Mouse (Mus musculus) embryonic facial prominence, embryonic 12.5 days (tissue): Measurements from ENCODE around the gene Mier2. TPM values are rescaled to one million over a fixed set of nuclear protein-coding genes. Genes with fewer than 3 reads are reported as not detected.

Experiments
- ATAC-seq: fragments of 200-750 bp; cut with Nextera tagmentation; 2 replicates; pipeline ENCODE4 v1.8.0; 2017; ENCODE audit not compliant: insufficient number of reproducible peaks, insufficient read depth, low FRiP score, low TSS enrichment
- H3K27ac ChIP-seq: fragments of 300-500 bp; sonication (generic); 2 replicates; pipeline ENCODE4 v1.5.1; 2016; ENCODE audit warnings: mild to moderate bottlenecking
- H3K27me3 ChIP-seq: fragments of 300-500 bp; sonication (generic); 2 replicates; pipeline ENCODE4 v1.6.1; 2016; ENCODE audit warnings: mild to moderate bottlenecking, moderate library complexity
- H3K36me3 ChIP-seq: fragments of 300-500 bp; sonication (generic); 2 replicates; pipeline ENCODE4 v1.6.1; 2016; ENCODE audit warnings: mild to moderate bottlenecking
- H3K4me1 ChIP-seq: fragments of 300-500 bp; sonication (generic); 2 replicates; pipeline ENCODE4 v1.6.1; 2016
- H3K4me2 ChIP-seq: fragments of 300-500 bp; sonication (generic); replicated peaks from 2 replicates; pipeline ENCODE4 v1.6.1; 2016; ENCODE audit warnings: mild to moderate bottlenecking, moderate library complexity
- H3K4me3 ChIP-seq: fragments of 300-500 bp; sonication (generic); 2 replicates; pipeline ENCODE4 v1.5.1; 2016; ENCODE audit warnings: mild to moderate bottlenecking
- H3K9ac ChIP-seq: fragments of 300-500 bp; sonication (generic); 2 replicates; pipeline ENCODE4 v1.6.1; 2016; ENCODE audit warnings: mild to moderate bottlenecking, moderate library complexity
- H3K9me3 ChIP-seq: fragments of 300-500 bp; sonication (generic); 2 replicates; pipeline ENCODE4 v1.6.1; 2016; ENCODE audit warnings: mild to moderate bottlenecking, moderate library complexity
- WGBS: fragments of 180-500 bp; shearing (Covaris S2); methylation state at CpG from one replicate; pipeline ENCODE4 v1.1.7; 2016; 5-methylcytosine and 5-hydroxymethylcytosine counted together
- polyA plus RNA-seq: library from polyadenylated mRNA; unstranded; fragments of >200 nt; fragmentation: Nextera tagmentation; extraction: Ambion mirVana; gene quantifications from 2 replicates; pipeline ENCODE4 v1.2.1, GENCODE M21; 2016

Gene Mier2
- polyA plus RNA-seq = 77.4 and 82.6 TPM in 2 replicates

GRCm38 (mm10) chr10:79554330-79555237, at the start of gene Mier2:
Mier2 (minus strand) TSS chr10:79555199.
- H3K27ac ChIP-seq = peak within 1 kb of the TSS; percentile 72
- ATAC-seq = peak; percentile 83
- peaks cover 27% of the 10 kb centered on the region for H3K4me1 ChIP-seq
- H3K9ac ChIP-seq = peak within 1 kb of the TSS; percentile 98
- H3K9me3 ChIP-seq = no peaks in the 10 kb centered on the region
- H3K4me3 ChIP-seq = peak within 1 kb of the TSS; percentile 97
- peak within 1 kb of the TSS; percentile 83 for H3K4me2 ChIP-seq
- H3K27me3 ChIP-seq = no peaks in the 10 kb centered on the region
- peaks cover 12% of the 10 kb centered on the region for H3K36me3 ChIP-seq
- WGBS = under 1% methylated on average over 90 of the region's 108 CpGs

DNA sequence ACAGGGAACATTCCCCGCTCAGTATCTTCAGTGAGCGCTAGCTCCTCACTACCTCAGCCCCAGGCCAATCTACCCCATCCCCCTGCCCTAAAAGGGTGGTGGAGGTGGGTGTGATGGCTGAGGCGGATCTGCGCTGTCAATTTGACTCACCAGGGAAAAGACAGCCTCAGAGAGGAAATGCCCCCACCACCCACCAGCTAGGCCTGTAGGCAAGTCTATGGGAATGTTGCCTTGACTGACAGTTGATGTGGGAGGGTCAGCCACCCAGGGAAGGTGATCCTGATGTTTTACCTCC, 42.9 kb upstream of the Mier2 start:
- Histone ChIP-seq H3K4me3 (no peak overlapping the region), H3K9me3 (no peaks in the 10 kb centered on the region), H3K27me3 (peaks cover 11% of the 10 kb centered on the region; the same call in 1 of the 2 replicates), H3K9ac (no peak overlapping the region), H3K4me1 (no peaks in the 10 kb centered on the region), H3K36me3 (no peaks in the 10 kb centered on the region), H3K4me2 (no peak overlapping the region), H3K27ac (no peak overlapping the region)
- ATAC-seq = no peak
- WGBS = 56% methylated on average over 4 of the region's 4 CpGs

DNA sequence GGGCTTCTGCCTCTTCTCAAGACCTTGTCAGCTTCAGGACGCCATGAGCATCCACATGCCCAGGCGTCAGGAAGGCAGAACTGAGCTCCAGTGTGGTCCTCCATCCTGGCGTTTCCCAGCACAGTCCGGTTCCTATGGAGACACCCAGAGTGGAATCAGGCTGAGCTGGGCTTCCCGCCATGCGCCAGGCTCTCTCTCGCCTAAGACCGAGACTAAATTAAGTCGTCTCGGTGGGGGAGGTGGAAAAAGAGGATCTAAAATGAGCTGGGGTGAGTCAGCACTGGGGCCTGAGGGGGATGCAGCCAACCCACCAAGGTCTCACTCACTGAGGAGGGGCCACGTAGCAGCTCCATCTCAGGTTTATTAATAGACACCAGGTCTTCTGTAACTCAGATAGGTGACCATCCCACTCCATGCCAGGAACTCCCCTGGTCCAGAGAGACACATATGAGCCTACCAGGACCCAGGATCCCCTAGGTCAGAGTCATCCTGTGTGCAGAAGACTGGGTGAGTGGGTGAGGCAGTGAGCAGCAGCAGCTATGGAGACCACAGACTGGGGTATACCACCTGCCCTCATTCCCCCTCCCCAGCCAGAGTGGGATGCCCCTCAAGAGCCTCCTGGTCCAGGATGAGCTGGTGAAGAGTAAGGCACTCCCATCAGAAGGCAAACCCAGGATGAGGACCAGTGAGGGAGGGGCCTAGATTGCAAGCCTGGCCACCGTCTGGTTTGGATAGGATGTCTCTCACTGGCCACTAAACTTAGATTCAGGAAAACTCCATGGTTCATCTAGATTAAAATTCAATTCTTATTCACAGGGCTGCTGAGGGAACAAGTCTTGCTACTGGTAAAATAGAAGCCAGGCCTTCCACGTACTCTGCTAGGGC, 42.3 kb upstream of the Mier2 start:
- no peak overlapping the region for H3K9ac ChIP-seq
- H3K27ac ChIP-seq = no peak overlapping the region
- H3K27me3 ChIP-seq = peaks cover 11% of the 10 kb centered on the region; the same call in 1 of the 2 replicates
- WGBS = 31% methylated on average over 13 of the region's 13 CpGs
- H3K4me2 ChIP-seq = no peak overlapping the region
- no peaks in the 10 kb centered on the region for H3K9me3 ChIP-seq
- no peak for ATAC-seq
- no peak overlapping the region for H3K4me3 ChIP-seq
- no peaks in the 10 kb centered on the region for H3K4me1 ChIP-seq
- H3K36me3 ChIP-seq = no peaks in the 10 kb centered on the region

DNA sequence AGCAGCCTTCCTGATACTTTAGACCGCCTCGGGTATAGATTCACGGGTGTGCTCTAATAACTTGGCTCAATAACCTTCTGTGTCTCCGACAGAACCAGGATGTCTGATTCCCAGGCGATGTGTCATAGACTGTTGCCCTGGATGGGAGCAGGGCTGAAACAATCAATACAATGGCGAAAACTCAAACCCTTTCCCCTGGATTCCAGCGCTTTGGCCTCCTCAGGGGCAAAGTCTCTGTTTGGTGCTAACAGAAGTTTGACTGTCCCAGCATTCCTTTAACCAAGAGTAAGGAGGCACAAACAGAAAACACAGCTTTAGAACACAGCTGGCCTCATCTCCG, 40.6 kb upstream of the Mier2 start:
- Histone ChIP-seq H3K4me1 (no peaks in the 10 kb centered on the region), H3K36me3 (no peaks in the 10 kb centered on the region), H3K9me3 (no peaks in the 10 kb centered on the region), H3K4me3 (no peak overlapping the region), H3K4me2 (no peak overlapping the region), H3K27me3 (peaks cover 11% of the 10 kb centered on the region; the same call in 1 of the 2 replicates), H3K9ac (no peak overlapping the region), H3K27ac (no peak overlapping the region)
- WGBS = 55% methylated on average over 8 of the region's 8 CpGs
- no peak for ATAC-seq

GRCm38 (mm10) chr10:79594872-79595589, 40.0 kb upstream of the Mier2 start:
- Histone ChIP-seq H3K4me3 (no peak overlapping the region), H3K4me2 (no peak overlapping the region)

DNA sequence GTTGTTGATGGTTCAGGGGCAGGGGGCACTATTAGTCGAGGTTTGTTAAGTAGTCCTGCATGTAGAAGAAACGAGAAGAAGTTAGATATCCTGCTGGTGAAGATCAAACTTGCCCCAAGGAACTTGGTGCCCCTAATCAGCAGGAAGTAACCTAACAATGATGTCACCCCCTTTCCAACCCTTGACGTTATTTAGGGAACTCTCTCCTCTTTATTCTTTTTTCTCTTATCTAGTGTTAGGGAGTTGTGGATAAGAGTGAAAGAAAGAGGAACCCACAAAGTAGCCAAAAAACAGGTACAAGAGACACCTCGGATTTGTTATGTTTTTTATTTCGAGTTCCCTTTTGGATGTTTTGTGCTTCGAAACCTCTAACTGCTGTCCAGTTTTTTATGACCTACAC, 39.1 kb upstream of the Mier2 start:
- H3K4me1 ChIP-seq = no peaks in the 10 kb centered on the region
- ATAC-seq = no peak
- H3K36me3 ChIP-seq = no peaks in the 10 kb centered on the region
- no peak overlapping the region for H3K4me2 ChIP-seq
- H3K27ac ChIP-seq = no peak overlapping the region
- H3K9me3 ChIP-seq = no peaks in the 10 kb centered on the region
- H3K4me3 ChIP-seq = no peak overlapping the region
- WGBS = 55% methylated on average over 6 of the region's 6 CpGs
- H3K27me3 ChIP-seq = peaks cover 11% of the 10 kb centered on the region; the same call in 1 of the 2 replicates
- no peak overlapping the region for H3K9ac ChIP-seq

More at GRCm38 (mm10) chr10:79594872-79595589, 40.0 kb upstream of the Mier2 start:
- H3K9me3 ChIP-seq = no peaks in the 10 kb centered on the region
- 18% methylated on average over 17 of the region's 17 CpGs for WGBS
- no peaks in the 10 kb centered on the region for H3K36me3 ChIP-seq
- H3K27ac ChIP-seq = no peak overlapping the region
- ATAC-seq = 0 out of 2 replicates have a peak, but pooled peaks have one; percentile 81
- H3K9ac ChIP-seq = no peak overlapping the region
- no peaks in the 10 kb centered on the region for H3K4me1 ChIP-seq
- peaks cover 11% of the 10 kb centered on the region; the same call in 1 of the 2 replicates for H3K27me3 ChIP-seq

- no peak for ATAC-seq
- Histone ChIP-seq H3K4me1 (no peaks in the 10 kb centered on the region), H3K9ac (no peak overlapping the region), H3K36me3 (no peaks in the 10 kb centered on the region), H3K4me3 (no peak overlapping the region), H3K27ac (no peak overlapping the region), H3K27me3 (peaks cover 5% of the 10 kb centered on the region; the same call in 1 of the 2 replicates), H3K9me3 (no peaks in the 10 kb centered on the region), H3K4me2 (no peak overlapping the region)
- whole genome bisulfite sequencing = 92% methylated on average over 1 of the region's 1 CpGs
Observed at GRCm38 (mm10) chr10:79590702-79591101, 35.7 kb upstream of the Mier2 start.

- no peaks in the 10 kb centered on the region for H3K36me3 ChIP-seq
- ATAC-seq = no peak
- H3K4me2 ChIP-seq = no peak overlapping the region
- no peak overlapping the region for H3K9ac ChIP-seq
- WGBS = 72% methylated on average over 4 of the region's 4 CpGs
- no peak overlapping the region for H3K4me3 ChIP-seq
- H3K27ac ChIP-seq = no peak overlapping the region
- H3K27me3 ChIP-seq = no peaks in the 10 kb centered on the region
- H3K9me3 ChIP-seq = no peaks in the 10 kb centered on the region
- H3K4me1 ChIP-seq = no peaks in the 10 kb centered on the region
Observed at GRCm38 (mm10) chr10:79587752-79588126, 32.7 kb upstream of the Mier2 start.

- Histone ChIP-seq H3K27ac (no peak within 1 kb of the TSS), H3K36me3 (no peaks in the 10 kb centered on the region), H3K4me1 (no peaks in the 10 kb centered on the region), H3K9me3 (no peaks in the 10 kb centered on the region), H3K27me3 (no peaks in the 10 kb centered on the region), H3K9ac (no peak within 1 kb of the TSS), H3K4me2 (no peak within 1 kb of the TSS), H3K4me3 (no peak within 1 kb of the TSS)
- ATAC-seq = no peak
- 83% methylated on average over 5 of the region's 5 CpGs for WGBS
Observed at GRCm38 (mm10) chr10:79587061-79587751, 32.2 kb upstream of the Mier2 start, which contains the start of gene Theg. Theg (minus strand) TSS chr10:79587331.

DNA sequence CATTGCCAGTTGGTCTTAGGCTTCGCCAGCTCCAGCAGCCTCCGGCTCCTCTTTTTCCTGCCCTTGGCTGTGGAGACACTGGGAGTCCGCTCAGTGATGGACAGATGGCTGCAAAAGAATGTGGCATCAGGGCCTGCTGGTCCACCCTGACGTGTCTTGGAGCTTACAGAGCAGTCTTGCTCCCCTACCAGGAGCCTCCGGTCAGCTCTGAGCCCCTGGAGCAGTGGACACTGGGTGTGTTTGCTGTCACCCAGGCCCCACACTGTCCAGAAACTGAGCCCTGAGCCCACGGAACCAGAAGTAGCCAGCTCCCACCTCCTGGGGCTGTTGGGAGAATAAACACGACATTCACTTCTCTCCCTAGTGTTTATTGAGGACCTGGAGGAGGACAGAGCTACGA, 31.2 kb upstream of the Mier2 start:
- no peak for ATAC-seq
- WGBS = 70% methylated on average over 8 of the region's 8 CpGs
- H3K4me2 ChIP-seq = no peak overlapping the region
- H3K4me3 ChIP-seq = no peak overlapping the region
- no peaks in the 10 kb centered on the region for H3K27me3 ChIP-seq
- H3K9ac ChIP-seq = no peak overlapping the region
- no peak overlapping the region for H3K27ac ChIP-seq
- no peaks in the 10 kb centered on the region for H3K9me3 ChIP-seq
- no peaks in the 10 kb centered on the region for H3K36me3 ChIP-seq
- H3K4me1 ChIP-seq = no peaks in the 10 kb centered on the region

DNA sequence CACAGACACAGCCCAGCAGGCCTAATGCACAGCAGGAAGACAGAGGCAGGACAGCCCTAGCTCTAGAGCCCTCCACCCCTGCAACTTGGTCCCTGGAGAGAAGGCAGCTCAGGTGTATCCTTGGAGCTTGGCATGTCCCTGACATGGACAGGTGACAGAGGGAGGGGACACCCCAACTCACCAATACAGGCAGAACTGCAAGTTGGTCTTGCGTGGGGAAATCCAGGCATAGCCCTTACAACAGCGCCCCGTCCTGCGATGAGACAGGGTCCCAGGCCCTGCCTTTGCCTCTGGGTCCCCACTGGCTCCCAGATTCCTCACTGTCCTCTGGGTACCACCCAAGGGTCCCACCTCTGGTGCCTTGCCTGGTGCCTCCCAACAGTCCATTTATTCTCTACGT, 30.7 kb upstream of the Mier2 start:
- H3K4me3 ChIP-seq = no peak overlapping the region
- no peaks in the 10 kb centered on the region for H3K9me3 ChIP-seq
- no peaks in the 10 kb centered on the region for H3K4me1 ChIP-seq
- H3K36me3 ChIP-seq = no peaks in the 10 kb centered on the region
- no peak overlapping the region for H3K4me2 ChIP-seq
- no peak for ATAC-seq
- no peaks in the 10 kb centered on the region for H3K27me3 ChIP-seq
- WGBS = 96% methylated on average over 5 of the region's 5 CpGs
- H3K27ac ChIP-seq = no peak overlapping the region
- H3K9ac ChIP-seq = no peak overlapping the region
